Mouse (Mus musculus): ENCODE measurements at regions not wholly inside any gene's neighbourhood (a gene's known extent, or its start where the extent isn't known, plus 50 kb on each side); places are given as distances from the start of the nearest gene placed in this dataset.
"Not testable (repeated sequence)": the region's sequence is repeated elsewhere in the genome, so short reads cannot be mapped to it uniquely, and the experiment has no call there.

- in situ Hi-C loops (cut with MboI, MseI): loop anchor here (10.0 kb wide), 2 partner anchors 127 to 1263 kb away; no protein-coding TSS in a partner anchor
Measured at GRCm38 (mm10) chr9:33717614-33718013, 768.1 kb upstream of the Kirrel3 start.

DNA sequence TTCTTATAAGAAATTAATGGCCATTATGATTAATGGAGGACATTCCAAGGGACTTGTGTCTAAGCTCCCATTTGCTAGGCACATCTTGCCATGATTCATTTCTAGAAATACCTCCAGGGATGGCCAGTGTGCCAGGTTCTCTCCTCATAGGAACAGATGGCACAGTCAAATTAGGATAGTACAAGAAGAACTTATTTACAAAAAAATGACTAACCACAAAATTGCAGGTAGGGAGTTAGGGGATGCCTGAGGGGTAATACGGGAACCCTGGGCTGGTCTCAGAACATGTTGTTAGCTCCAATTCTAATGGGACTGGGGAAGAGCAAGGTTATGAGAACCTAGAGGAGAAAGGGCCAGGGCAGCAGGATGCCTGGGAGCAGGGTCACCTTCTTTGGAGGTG is 760.9 kb upstream of the Kirrel3 start:
- in situ Hi-C loops (cut with MboI, MseI): no loop called here

GRCm38 (mm10) chr9:33728058-33728457 is 757.6 kb upstream of the Kirrel3 start:
- in situ Hi-C loops (cut with MboI, MseI): not testable (repeated sequence)

DNA sequence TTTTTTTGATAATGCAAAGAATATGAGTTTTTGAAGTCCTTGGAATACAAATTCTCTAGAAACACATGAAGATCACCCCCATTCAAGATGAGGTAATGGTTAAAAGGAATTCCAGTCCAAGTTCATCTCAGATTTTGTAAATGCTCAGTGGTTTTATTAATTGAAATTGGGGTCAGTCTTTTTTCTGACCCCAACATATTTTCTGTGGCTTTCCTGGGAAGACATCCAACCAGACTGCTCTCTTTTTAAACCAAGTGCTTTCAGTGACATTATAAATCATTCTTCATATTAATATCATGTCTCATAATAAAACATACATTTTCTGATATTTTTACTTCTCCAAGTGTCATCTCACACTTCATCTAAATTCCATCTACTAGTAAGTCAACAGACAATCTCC is 725.0 kb upstream of the Kirrel3 start:
- in situ Hi-C loops (cut with MboI, MseI): no loop called here

GRCm38 (mm10) chr9:33766235-33766634 is 719.5 kb upstream of the Kirrel3 start:
- in situ Hi-C loops (cut with MboI, MseI): no loop called here

- in situ Hi-C loops (cut with MboI, MseI): no loop called here
Measured at GRCm38 (mm10) chr9:33769811-33770210, 715.9 kb upstream of the Kirrel3 start.

DNA sequence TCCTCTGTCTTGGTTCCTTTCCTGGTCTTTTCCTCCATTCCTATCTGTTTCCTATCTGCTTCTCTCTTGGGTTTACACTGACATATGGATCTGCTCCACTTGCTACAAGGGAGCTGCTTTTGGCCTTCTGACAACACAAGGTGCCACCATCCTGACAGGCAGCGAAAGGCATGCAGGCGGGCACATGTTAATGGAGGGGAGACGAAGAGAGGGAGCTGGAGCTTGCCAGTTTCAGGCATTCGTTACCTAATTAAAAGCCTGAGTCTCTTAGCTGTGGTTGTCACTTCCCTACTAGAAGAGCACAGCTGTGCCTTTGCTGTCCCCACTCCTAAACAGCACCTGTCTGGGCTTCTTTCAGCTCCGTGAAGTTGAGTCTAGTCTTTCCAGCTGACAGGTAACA is 711.5 kb upstream of the Kirrel3 start:
- in situ Hi-C loops (cut with MboI, MseI): no loop called here

GRCm38 (mm10) chr9:33790617-33791016 is 695.1 kb upstream of the Kirrel3 start:
- in situ Hi-C loops (cut with MboI, MseI): no loop called here

DNA sequence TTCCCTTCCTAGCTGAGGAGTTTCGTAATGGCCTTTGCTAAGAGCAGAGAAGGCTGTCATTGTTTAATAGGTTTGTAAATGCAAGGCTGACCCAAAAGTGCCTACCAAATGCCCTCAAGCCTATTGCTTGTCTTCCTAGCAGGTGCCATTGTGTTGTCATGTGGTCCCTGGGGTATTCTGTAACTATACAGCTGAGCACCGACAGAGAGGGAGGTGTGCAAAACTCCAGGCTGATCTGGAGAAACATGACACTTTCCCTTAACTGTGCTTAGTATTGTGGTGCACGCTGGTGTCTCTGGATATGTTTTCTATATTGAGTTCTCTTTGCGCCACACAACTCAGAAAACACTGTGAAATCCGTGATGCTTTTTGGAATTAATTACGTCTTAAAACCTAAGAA is 685.4 kb upstream of the Kirrel3 start:
- in situ Hi-C loops (cut with MboI, MseI): no loop called here

- in situ Hi-C loops (cut with MboI, MseI): no loop called here
Measured at GRCm38 (mm10) chr9:33800763-33801162, 684.9 kb upstream of the Kirrel3 start.

GRCm38 (mm10) chr9:33814739-33815368 is 670.8 kb upstream of the Kirrel3 start:
- in situ Hi-C loops (cut with MboI, MseI): no loop called here

GRCm38 (mm10) chr9:33822574-33823394 is 662.9 kb upstream of the Kirrel3 start:
- in situ Hi-C loops (cut with MboI, MseI): no loop called here

- in situ Hi-C loops (cut with MboI, MseI): no loop called here
Measured at GRCm38 (mm10) chr9:33826116-33826515, 659.6 kb upstream of the Kirrel3 start.

DNA sequence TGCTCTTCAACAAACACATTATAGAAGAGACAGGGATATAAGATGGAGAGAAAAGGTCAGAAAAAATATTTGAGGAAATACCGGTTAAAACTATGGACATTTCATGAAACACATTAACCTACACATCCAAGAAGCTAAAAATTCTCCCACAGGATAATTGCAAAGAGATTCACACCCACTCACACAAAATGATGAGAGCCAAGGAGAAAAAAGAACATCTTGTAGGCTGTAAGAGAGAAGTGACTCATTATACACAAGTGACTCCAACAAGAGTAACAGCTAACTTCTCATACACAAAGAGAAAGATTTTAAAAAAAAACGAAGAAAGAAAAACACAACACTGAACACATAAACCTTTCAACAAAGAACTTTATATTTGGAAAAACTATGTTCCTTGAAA is 658.3 kb upstream of the Kirrel3 start:
- in situ Hi-C loops (cut with MboI, MseI): no loop called here

GRCm38 (mm10) chr9:33837666-33838380 is 647.9 kb upstream of the Kirrel3 start:
- in situ Hi-C loops (cut with MboI, MseI): no loop called here

GRCm38 (mm10) chr9:33849623-33850022 is 636.1 kb upstream of the Kirrel3 start:
- in situ Hi-C loops (cut with MboI, MseI): loop anchor here (10.0 kb wide), 1 partner anchor 135 kb away; no protein-coding TSS in a partner anchor

DNA sequence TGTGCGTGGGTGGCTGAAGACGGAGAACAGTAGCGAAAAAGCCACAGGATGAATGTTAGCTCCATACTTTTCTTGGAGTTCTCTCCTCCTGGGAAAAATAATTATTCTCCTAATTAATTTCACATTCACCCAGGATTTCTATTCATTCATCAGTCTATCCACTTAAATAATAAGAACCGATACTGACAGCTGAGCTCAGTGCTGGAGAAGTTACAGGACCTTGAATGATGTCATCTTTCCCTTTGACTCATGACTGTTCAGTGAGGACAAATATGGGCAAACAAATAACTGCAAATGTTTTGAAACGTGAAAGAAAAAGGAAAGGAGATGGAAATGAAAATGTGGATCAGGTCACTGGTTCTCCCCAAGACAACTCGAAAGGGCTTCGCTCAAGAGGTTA is 635.7 kb upstream of the Kirrel3 start:
- in situ Hi-C loops (cut with MboI, MseI): no loop called here

DNA sequence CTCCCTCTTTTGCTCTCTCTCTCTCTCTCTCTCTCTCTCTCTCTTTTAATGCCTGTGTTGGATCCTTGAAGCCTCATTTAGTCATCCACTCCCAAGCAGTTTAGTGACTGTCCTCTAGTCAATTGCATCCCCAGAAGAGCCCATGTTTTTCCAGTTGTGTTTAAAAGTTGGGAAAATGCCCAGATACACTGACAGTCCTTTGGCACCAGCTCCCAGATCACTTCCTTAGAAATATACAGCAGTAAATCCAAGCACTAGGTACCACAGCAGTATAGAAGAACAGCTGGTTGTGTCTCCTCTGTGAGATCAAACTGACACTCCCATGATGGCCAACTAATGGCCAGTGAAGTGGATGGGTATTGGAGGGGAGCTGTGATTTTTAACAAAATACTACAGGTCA is 634.7 kb upstream of the Kirrel3 start:
- in situ Hi-C loops (cut with MboI, MseI): no loop called here

GRCm38 (mm10) chr9:33856169-33856568 is 629.5 kb upstream of the Kirrel3 start:
- in situ Hi-C loops (cut with MboI, MseI): no loop called here

DNA sequence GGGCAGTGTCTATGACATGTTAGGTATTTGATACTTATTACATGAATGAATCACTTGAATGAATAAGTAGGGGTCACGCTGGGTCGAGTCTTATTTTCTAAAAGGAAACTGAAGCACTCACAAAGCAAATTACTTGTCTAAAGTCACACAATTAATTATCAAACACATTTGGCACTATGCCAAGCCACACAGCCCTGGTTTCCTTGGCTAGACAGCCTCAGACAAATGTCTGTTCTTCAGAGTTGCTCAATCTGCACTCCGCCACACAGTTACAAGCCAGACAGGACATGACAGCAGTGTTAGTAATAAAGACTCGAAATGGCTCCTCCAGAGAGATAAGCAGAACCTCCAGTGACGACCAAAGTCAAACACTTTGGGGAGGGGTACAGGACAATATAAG is 627.2 kb upstream of the Kirrel3 start:
- in situ Hi-C loops (cut with MboI, MseI): no loop called here

DNA sequence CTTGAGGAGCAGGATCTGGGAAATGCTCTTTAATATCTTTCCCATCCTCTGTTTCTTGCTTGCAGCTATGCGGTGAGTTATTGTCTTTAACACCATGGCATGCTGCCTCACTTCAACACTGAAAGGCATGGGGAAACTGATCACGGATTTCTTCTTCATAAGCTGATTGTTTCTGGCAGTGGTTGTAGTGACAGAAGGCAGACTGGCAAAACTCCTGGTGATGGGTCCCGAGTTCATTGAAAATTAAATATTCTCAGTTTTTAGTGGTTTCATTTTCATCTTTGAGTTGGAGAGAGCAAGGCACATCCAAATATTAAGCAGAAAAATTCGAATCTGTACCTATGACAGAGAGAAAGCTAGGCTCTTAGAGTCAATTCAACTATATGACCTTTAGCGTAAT is 617.0 kb upstream of the Kirrel3 start:
- in situ Hi-C loops (cut with MboI, MseI): no loop called here

- in situ Hi-C loops (cut with MboI, MseI): no loop called here
Measured at GRCm38 (mm10) chr9:33887279-33887678, 598.4 kb upstream of the Kirrel3 start.

- in situ Hi-C loops (cut with MboI, MseI): no loop called here
Measured at GRCm38 (mm10) chr9:33892001-33892400, 593.7 kb upstream of the Kirrel3 start.

Data from T-helper 2 cell (primary cell).